Mouse (Mus musculus) embryonic facial prominence, embryonic 14.5 days (tissue): ENCODE measurements around the gene Vps18. TPM values are rescaled to one million over a fixed set of nuclear protein-coding genes. Genes with fewer than 3 reads are reported as not detected.
A peak's percentile ranks its signal among the peaks of the same experiment; 100 is the strongest.

Experiments used
- ATAC-seq: fragments of 200-750 bp; cut with Nextera tagmentation; 2 replicates; pipeline ENCODE4 v1.8.0; 2017; ENCODE audit warnings: low read depth, moderate number of reproducible peaks, moderate TSS enrichment
- DNase-seq: peaks from one replicate; pipeline ENCODE4 v3.0.0-alpha.2; 2015; ENCODE audit warnings: low spot score
- H3K27ac ChIP-seq: fragments of 300-500 bp; sonication (generic); replicated peaks from 2 replicates; pipeline ENCODE4 v1.5.1; 2014; ENCODE audit warnings: low read depth, mild to moderate bottlenecking, low read length, moderate library complexity
- H3K27me3 ChIP-seq: fragments of 300-500 bp; sonication (generic); replicated peaks from 2 replicates; pipeline ENCODE4 v1.6.1; 2014; ENCODE audit warnings: low read length; ENCODE audit not compliant: control insufficient read depth, insufficient read depth
- H3K36me3 ChIP-seq: fragments of 300-500 bp; sonication (generic); 2 replicates; pipeline ENCODE4 v1.6.1; 2014; ENCODE audit warnings: low read length, mixed read lengths; ENCODE audit not compliant: control insufficient read depth, insufficient read depth
- H3K4me1 ChIP-seq: fragments of 300-500 bp; sonication (generic); 2 replicates; pipeline ENCODE4 v1.6.1; 2014; ENCODE audit warnings: antibody characterized with exemption, low read length; ENCODE audit not compliant: control insufficient read depth, insufficient read depth
- H3K4me2 ChIP-seq: fragments of 300-500 bp; sonication (generic); 2 replicates; pipeline ENCODE4 v1.6.1; 2014; ENCODE audit warnings: low read depth, mild to moderate bottlenecking, low read length, moderate library complexity, mixed read lengths
- H3K4me3 ChIP-seq: fragments of 300-500 bp; sonication (generic); 2 replicates; pipeline ENCODE4 v1.5.1; 2014; ENCODE audit warnings: low read depth, mild to moderate bottlenecking, low read length
- H3K9ac ChIP-seq: fragments of 300-500 bp; sonication (generic); 2 replicates; pipeline ENCODE4 v1.6.1; 2014; ENCODE audit warnings: low read depth, mild to moderate bottlenecking, low read length, moderate library complexity, mixed read lengths
- H3K9me3 ChIP-seq: fragments of 300-500 bp; sonication (generic); 2 replicates; pipeline ENCODE4 v1.6.1; 2016; ENCODE audit warnings: low read length; ENCODE audit not compliant: control insufficient read depth
- WGBS: fragments of 180-500 bp; shearing (Covaris S2); extraction: QIAGEN DNeasy Blood & Tissue Kit; methylation state at CpG from one replicate; pipeline ENCODE4 v1.1.7; 2014; 5-methylcytosine and 5-hydroxymethylcytosine counted together
- polyA plus RNA-seq: library from polyadenylated mRNA; unstranded; fragments of >200 nt; fragmentation: Nextera tagmentation; extraction: Ambion mirVana; gene quantifications from 2 replicates; pipeline ENCODE4 v1.2.1, GENCODE M21; 2014

The Vps18 gene
- polyA plus RNA-seq, 1 experiment from 2014 or later: 12.5 TPM

GRCm38 (mm10) chr2:119327102-119327480 lies 38.6 kb downstream of the Vps18 start:
- Histone ChIP-seq H3K4me2 (peak overlapping the region; percentile 81), H3K27me3 (peaks cover 93% of the 10 kb centered on the region), H3K4me1 (peaks cover 39% of the 10 kb centered on the region), H3K4me3 (peak overlapping the region; percentile 47), H3K9ac (peak overlapping the region; percentile 56; the same call in 1 of the 2 replicates), H3K9me3 (no peaks in the 10 kb centered on the region), H3K36me3 (no peaks in the 10 kb centered on the region), H3K27ac (no peak overlapping the region)
- under 1% methylated on average over 28 of the region's 30 CpGs for WGBS
- ATAC-seq (no peak), DNase-seq (peak; percentile 53)

DNA sequence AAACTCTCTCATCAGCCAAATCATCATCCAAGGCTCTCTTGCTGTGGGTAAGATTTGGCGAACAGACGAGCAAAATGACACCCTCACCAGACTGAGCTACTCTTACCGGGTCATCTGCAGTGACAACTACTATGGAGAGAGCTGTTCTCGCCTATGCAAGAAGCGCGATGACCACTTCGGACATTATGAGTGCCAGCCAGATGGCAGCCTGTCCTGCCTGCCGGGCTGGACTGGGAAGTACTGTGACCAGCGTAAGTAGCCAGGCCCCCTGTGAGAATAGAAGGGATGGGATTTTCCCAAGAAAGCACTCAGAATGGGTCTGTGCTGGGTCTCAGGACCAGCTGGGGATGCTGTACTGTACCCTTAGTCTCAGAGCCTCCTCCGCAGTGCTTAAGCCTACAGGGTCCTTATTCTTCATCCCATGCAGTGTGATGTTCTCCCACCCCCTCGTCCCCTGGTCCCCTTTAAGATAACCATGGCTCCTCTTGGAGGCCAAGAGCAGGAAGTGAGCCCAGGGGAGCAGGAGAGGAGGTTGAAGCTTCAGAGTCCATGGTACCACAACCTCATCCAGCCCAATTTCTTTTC lies 39.5 kb downstream of the Vps18 start:
- ATAC-seq (no peak), DNase-seq (no peak)
- peaks cover 90% of the 10 kb centered on the region for H3K27me3 ChIP-seq
- peaks cover 31% of the 10 kb centered on the region for H3K4me1 ChIP-seq
- H3K27ac ChIP-seq: no peak overlapping the region
- no peak overlapping the region; the same call in 1 of the 2 replicates for H3K9ac ChIP-seq
- WGBS: 18% methylated on average over 11 of the region's 11 CpGs
- no peaks in the 10 kb centered on the region for H3K36me3 ChIP-seq
- H3K9me3 ChIP-seq: no peaks in the 10 kb centered on the region
- peak overlapping the region; percentile 47 for H3K4me3 ChIP-seq
- peak overlapping the region; percentile 81; the same call in 1 of the 2 replicates for H3K4me2 ChIP-seq

DNA sequence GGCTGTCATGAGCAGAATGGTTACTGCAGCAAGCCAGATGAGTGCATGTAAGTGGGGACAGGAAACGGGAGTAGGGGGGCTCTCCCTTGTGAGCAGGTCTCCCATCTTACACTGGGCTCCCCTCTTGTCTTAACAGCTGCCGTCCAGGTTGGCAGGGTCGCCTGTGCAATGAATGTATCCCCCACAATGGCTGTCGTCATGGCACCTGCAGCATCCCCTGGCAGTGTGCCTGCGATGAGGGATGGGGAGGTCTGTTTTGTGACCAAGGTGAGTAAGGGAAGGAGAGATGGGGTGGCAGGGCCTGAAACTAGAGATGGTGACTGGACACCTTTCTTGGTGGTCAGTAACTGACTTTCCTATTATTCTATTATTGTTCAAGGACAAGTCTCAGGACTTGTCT lies 40.0 kb downstream of the Vps18 start:
- no peak overlapping the region; the same call in 1 of the 2 replicates for H3K9ac ChIP-seq
- 42% methylated on average over 5 of the region's 5 CpGs for WGBS
- H3K36me3 ChIP-seq: no peaks in the 10 kb centered on the region
- H3K27ac ChIP-seq: no peak overlapping the region
- ATAC-seq (no peak), DNase-seq (no peak)
- H3K4me1 ChIP-seq: peaks cover 31% of the 10 kb centered on the region
- H3K27me3 ChIP-seq: peaks cover 85% of the 10 kb centered on the region
- H3K9me3 ChIP-seq: no peaks in the 10 kb centered on the region
- H3K4me3 ChIP-seq: peak overlapping the region; percentile 47
- peak overlapping the region; percentile 81; the same call in 1 of the 2 replicates for H3K4me2 ChIP-seq

DNA sequence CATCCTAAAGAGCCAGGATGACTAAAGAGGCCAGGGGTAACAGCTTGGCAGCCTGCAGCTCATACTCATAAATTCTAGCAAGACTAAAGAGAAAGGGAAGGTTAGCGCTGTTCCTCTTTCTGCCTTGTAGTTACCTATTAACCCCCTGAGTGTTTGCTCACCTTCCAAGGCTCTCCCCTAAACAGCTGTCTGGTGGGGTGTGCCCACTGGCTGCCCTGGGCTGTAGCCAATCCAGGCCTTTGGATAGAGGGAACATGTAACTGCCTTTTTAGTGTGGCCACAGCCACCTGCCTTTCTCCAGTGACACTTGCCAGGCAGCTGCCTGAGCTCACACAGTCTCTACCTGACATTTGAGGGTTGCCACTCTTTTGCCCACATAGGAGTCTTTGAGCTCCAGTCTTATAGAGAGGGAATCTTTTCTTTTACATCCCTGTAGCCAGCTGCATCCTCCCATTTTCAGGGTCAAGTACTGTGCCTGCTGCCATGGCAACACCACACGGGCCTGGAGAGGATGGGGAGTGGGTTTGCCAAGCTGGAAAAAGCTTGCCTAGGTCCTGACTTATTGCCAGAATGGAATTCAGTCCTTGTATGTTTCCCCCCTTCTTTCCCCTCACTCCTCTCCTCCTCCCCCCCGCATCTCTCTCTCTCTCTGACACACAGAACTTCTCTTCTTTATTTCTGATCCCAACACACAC lies 40.7 kb downstream of the Vps18 start:
- Histone ChIP-seq H3K4me1 (peaks cover 25% of the 10 kb centered on the region), H3K27ac (no peak overlapping the region), H3K4me2 (no peak overlapping the region), H3K27me3 (peaks cover 77% of the 10 kb centered on the region), H3K9me3 (no peaks in the 10 kb centered on the region), H3K4me3 (no peak overlapping the region), H3K9ac (no peak overlapping the region), H3K36me3 (no peaks in the 10 kb centered on the region)
- ATAC-seq (no peak), DNase-seq (no peak)
- WGBS: 64% methylated on average over 3 of the region's 3 CpGs

GRCm38 (mm10) chr2:119330795-119331194 lies 42.3 kb downstream of the Vps18 start:
- no peak overlapping the region for H3K9ac ChIP-seq
- no peak overlapping the region for H3K27ac ChIP-seq
- H3K9me3 ChIP-seq: no peaks in the 10 kb centered on the region
- H3K4me1 ChIP-seq: peaks cover 13% of the 10 kb centered on the region
- no peak overlapping the region for H3K4me3 ChIP-seq
- ATAC-seq: no peak
- H3K4me2 ChIP-seq: no peak overlapping the region
- no peaks in the 10 kb centered on the region for H3K36me3 ChIP-seq
- WGBS: 82% methylated on average over 8 of the region's 8 CpGs
- peaks cover 62% of the 10 kb centered on the region for H3K27me3 ChIP-seq
- DNase-seq: no peak

GRCm38 (mm10) chr2:119332177-119332661 lies 43.7 kb downstream of the Vps18 start:
- Histone ChIP-seq H3K36me3 (no peaks in the 10 kb centered on the region), H3K4me1 (0 out of 2 replicates have a peak, but pooled peaks cover under 1% of the 10 kb centered on the region), H3K9me3 (no peaks in the 10 kb centered on the region), H3K27me3 (peaks cover 48% of the 10 kb centered on the region), H3K27ac (no peak overlapping the region), H3K4me2 (no peak overlapping the region), H3K9ac (no peak overlapping the region), H3K4me3 (no peak overlapping the region)
- DNase-seq (no peak), ATAC-seq (no peak)
- WGBS: 69% methylated on average over 24 of the region's 24 CpGs

DNA sequence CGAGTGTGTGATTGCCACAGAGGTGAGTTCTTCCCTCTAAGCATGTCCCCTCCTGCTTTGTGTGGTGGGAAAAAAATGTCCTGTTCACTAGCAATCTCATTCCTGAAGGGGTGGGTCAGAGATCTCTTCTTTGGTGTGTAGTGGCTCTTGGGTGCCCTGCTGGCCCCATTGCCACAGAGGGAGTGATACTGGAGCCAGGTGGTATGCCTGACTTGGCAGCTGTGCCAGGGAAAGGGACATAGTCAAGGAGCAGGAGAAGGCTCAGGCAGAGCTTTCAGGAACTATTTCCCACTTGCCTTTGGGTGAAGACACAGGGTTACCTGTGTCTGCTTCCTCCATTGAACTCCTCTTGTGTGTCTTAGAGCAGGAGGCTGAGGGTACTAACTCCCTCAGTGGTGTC lies 45.6 kb downstream of the Vps18 start:
- no peak for DNase-seq
- 41% methylated on average over 1 of the region's 1 CpGs for WGBS
- Histone ChIP-seq H3K27ac (no peak overlapping the region), H3K4me2 (no peak overlapping the region), H3K27me3 (peaks cover 29% of the 10 kb centered on the region), H3K9ac (no peak overlapping the region), H3K4me3 (no peak overlapping the region), H3K9me3 (no peaks in the 10 kb centered on the region), H3K4me1 (peaks cover 3% of the 10 kb centered on the region; the same call in 1 of the 2 replicates), H3K36me3 (no peaks in the 10 kb centered on the region)
- no peak for ATAC-seq

GRCm38 (mm10) chr2:119334964-119335525 lies 46.5 kb downstream of the Vps18 start:
- no peak overlapping the region for H3K27ac ChIP-seq
- no peaks in the 10 kb centered on the region for H3K9me3 ChIP-seq
- ATAC-seq (no peak), DNase-seq (no peak)
- no peak overlapping the region for H3K4me3 ChIP-seq
- H3K27me3 ChIP-seq: peaks cover 21% of the 10 kb centered on the region
- H3K4me2 ChIP-seq: no peak overlapping the region
- 60% methylated on average over 7 of the region's 7 CpGs for WGBS
- no peaks in the 10 kb centered on the region for H3K36me3 ChIP-seq
- peaks cover 3% of the 10 kb centered on the region; the same call in 1 of the 2 replicates for H3K4me1 ChIP-seq
- no peak overlapping the region for H3K9ac ChIP-seq
